Mouse (Mus musculus) limb, embryonic 15.5 days (tissue): Measurements from ENCODE around the gene Pglyrp1. TPM values are rescaled to one million over a fixed set of nuclear protein-coding genes. Genes with fewer than 3 reads are reported as not detected.

Experiments
- polyA plus RNA-seq: library from polyadenylated mRNA; unstranded; fragments of >200 nt; fragmentation: Nextera tagmentation; extraction: Ambion mirVana; gene quantifications from 2 replicates; pipeline ENCODE4 v1.2.1, GENCODE M21; 2015

The Pglyrp1 gene
- polyA plus RNA-seq, 1 experiment from 2014 or later: 3.2 TPM

Other genes starting within 250 kb of the Pglyrp1 start
- not detected in 2 replicates for gene Psg21, start 214.6 kb upstream of the Pglyrp1 start, polyA plus RNA-seq
- not detected in 2 replicates for gene Psg20, start 185.1 kb upstream of the Pglyrp1 start, polyA plus RNA-seq
- gene Psg22, start 153.2 kb upstream of the Pglyrp1 start, polyA plus RNA-seq: not detected in 2 replicates
- gene Psg19, start 72.8 kb upstream of the Pglyrp1 start, polyA plus RNA-seq: not detected in 2 replicates
- not detected in 2 replicates for gene Psg17, start 49.7 kb upstream of the Pglyrp1 start, polyA plus RNA-seq
- 0.42 and 0.76 TPM in 2 replicates for gene Mill2, start 31.4 kb upstream of the Pglyrp1 start, polyA plus RNA-seq
- 28.0 TPM in 2 replicates for gene Ccdc61, start 39.1 kb downstream of the Pglyrp1 start, polyA plus RNA-seq
- 0.36 and 0.68 TPM in 2 replicates for gene Nova2, start 54.6 kb downstream of the Pglyrp1 start, polyA plus RNA-seq
- gene Nanos2, start 116.1 kb downstream of the Pglyrp1 start, polyA plus RNA-seq: not detected in 2 replicates
- gene Mypop, start 119.9 kb downstream of the Pglyrp1 start, polyA plus RNA-seq: 5.2 and 5.3 TPM in 2 replicates
- 24.0 and 26.1 TPM in 2 replicates for gene Irf2bp1, start 132.7 kb downstream of the Pglyrp1 start, polyA plus RNA-seq
- gene Foxa3, start 152.2 kb downstream of the Pglyrp1 start, polyA plus RNA-seq: 3.8 and 3.9 TPM in 2 replicates
- gene Sympk, start 153.0 kb downstream of the Pglyrp1 start, polyA plus RNA-seq: 28.8 and 32.7 TPM in 2 replicates
- gene Rsph6a, start 183.4 kb downstream of the Pglyrp1 start, polyA plus RNA-seq: not detected in 2 replicates
- 15.0 and 15.5 TPM in 2 replicates for gene Dmwd, start 204.9 kb downstream of the Pglyrp1 start, polyA plus RNA-seq
- gene Dmpk, start 212.5 kb downstream of the Pglyrp1 start, polyA plus RNA-seq: 32.5 and 64.0 TPM in 2 replicates
- gene Six5, start 223.3 kb downstream of the Pglyrp1 start, polyA plus RNA-seq: 11.5 and 13.5 TPM in 2 replicates
- gene Gm4969, start 247.0 kb downstream of the Pglyrp1 start, polyA plus RNA-seq: 2.4 and 2.6 TPM in 2 replicates
- gene Fbxo46, start 248.5 kb downstream of the Pglyrp1 start, polyA plus RNA-seq: 16.1 and 16.9 TPM in 2 replicates